Mouse (Mus musculus): Measurements from ENCODE around the gene 1700019N19Rik. TPM values are rescaled to one million over a fixed set of nuclear protein-coding genes. Genes with fewer than 3 reads are reported as not detected.
A peak's percentile ranks its signal among the peaks of the same experiment; 100 is the strongest.

1700019N19Rik gene
- polyA plus RNA-seq, 1 experiment from 2014 or later, result not detected

DNA sequence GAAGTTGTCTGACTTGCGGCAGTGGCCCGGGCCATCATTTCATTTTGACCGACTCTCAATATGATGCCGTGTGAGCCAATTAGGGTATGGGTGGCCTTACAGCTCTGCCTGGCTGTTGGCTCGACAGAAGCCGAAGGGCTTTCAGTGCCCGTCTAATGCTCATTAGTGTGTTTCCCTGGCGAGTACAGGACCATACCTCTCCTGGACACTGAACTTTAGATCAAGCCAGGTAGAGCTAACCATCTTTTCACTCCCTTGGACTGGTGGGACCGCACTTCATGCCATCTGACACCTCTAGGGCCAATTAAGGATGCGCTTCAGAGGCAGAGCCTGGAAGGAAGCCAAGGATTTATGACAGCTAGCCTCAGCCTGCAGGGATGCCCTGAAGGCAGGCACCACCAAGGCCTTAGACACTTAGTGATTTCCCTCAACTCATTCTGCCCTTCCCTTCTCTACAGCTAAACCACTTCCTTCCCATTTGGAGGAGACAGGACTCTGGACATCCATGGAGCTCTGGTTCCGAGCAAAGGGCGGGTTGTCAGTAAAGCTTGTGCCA is 931 bp upstream of the 1700019N19Rik start:
- WGBS, result 66% methylated on average over 12 of the region's 12 CpGs
- Histone ChIP-seq H3K4me2 (no peak overlapping the region), H3K9ac (no peak overlapping the region), H3K9me3 (no peaks in the 10 kb centered on the region), H3K27ac (no peak overlapping the region), H3K4me3 (replicated peaks) (no peak overlapping the region), H3K36me3 (replicated peaks) (peaks cover 10% of the 10 kb centered on the region), H3K4me1 (peaks cover 10% of the 10 kb centered on the region; the same call in 1 of the 2 replicates), H3K27me3 (no peaks in the 10 kb centered on the region)
- ATAC-seq (ENCODE audit: low FRiP score), result no peak

DNA sequence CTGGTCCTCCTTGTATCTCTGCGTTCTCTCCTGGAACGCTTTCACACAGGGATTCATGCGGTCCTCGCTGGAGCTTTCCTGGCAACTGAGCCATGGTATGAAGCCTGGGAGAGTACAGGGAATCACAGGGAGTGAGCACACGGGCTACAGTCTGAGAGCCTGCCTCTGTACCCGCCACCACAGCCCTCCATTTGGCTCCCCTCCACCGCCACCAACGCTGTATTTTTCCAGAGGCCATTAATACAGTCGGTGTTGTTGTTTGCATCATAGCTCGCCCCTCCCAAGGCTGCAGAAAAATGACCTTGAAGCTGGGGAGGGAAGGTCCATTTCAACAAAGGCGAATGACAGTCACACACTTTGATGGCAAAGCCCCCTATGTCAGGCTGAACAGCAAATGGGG is 5.1 kb downstream of the 1700019N19Rik start:
- H3K9ac ChIP-seq, result no peak overlapping the region
- no peaks in the 10 kb centered on the region for H3K4me1 ChIP-seq
- no peaks in the 10 kb centered on the region for H3K9me3 ChIP-seq
- no peaks in the 10 kb centered on the region for H3K36me3 ChIP-seq (replicated peaks)
- WGBS, result 80% methylated on average over 11 of the region's 11 CpGs
- no peaks in the 10 kb centered on the region for H3K27me3 ChIP-seq
- no peak overlapping the region for H3K4me3 ChIP-seq (replicated peaks)
- ATAC-seq (ENCODE audit: low FRiP score), result peak; percentile 36; the same call in 1 of the 2 replicates
- peak overlapping the region; percentile 46; the same call in 1 of the 2 replicates for H3K27ac ChIP-seq
- H3K4me2 ChIP-seq, result no peak overlapping the region

DNA sequence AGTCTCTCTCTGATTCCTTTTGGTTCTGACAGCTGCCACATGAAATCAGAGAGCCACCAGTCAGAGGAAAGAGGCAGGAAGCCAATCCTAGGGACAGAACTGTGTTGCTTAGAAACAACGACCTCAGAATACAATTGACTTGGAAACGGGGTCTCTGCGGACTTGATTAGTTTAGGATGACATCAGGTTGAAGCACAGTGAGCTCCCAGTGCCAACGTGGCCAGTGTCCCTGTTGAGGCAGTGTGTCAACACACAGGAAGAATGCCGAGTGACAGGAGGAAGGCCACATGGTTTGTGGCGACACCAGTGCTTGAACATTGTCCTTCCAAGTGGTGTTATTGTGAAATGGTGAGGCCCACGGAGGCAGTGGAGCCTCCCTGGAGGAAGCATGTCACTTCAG is 10.3 kb downstream of the 1700019N19Rik start:
- no peak overlapping the region for H3K9ac ChIP-seq
- peaks cover 10% of the 10 kb centered on the region; the same call in 1 of the 2 replicates for H3K4me1 ChIP-seq
- 36% methylated on average over 7 of the region's 7 CpGs for WGBS
- H3K4me2 ChIP-seq, result no peak overlapping the region
- H3K36me3 ChIP-seq (replicated peaks), result no peaks in the 10 kb centered on the region
- H3K27me3 ChIP-seq, result no peaks in the 10 kb centered on the region
- no peak overlapping the region for H3K4me3 ChIP-seq (replicated peaks)
- H3K27ac ChIP-seq, result no peak overlapping the region
- ATAC-seq (ENCODE audit: low FRiP score), result no peak
- no peaks in the 10 kb centered on the region for H3K9me3 ChIP-seq

DNA sequence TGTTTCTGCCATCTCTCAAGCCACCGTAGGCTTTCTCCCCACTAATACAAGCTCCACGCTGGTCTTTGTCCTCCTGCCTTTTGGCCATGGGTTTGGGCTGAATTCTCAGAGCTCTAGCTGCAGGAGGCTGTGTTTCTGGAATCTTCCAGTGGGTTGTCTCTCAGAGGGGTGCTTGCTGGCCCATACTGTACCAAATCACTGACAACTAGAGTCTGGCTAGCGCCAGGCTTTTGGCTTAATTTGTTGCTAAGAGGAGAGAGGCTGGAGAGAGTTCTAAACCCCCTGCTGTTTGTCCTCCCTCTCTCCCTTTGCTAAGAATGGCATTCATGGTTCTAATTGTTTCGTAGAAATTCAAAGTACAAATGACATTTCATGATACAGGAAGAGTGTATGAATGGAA is 12.7 kb downstream of the 1700019N19Rik start:
- Histone ChIP-seq H3K4me1 (peaks cover 10% of the 10 kb centered on the region; the same call in 1 of the 2 replicates), H3K4me3 (replicated peaks) (no peak overlapping the region), H3K27ac (no peak overlapping the region), H3K27me3 (no peaks in the 10 kb centered on the region), H3K9ac (no peak overlapping the region), H3K9me3 (no peaks in the 10 kb centered on the region), H3K4me2 (no peak overlapping the region), H3K36me3 (replicated peaks) (no peaks in the 10 kb centered on the region)
- no peak for ATAC-seq (ENCODE audit: low FRiP score)
- WGBS, result 21% methylated on average over 4 of the region's 4 CpGs

DNA sequence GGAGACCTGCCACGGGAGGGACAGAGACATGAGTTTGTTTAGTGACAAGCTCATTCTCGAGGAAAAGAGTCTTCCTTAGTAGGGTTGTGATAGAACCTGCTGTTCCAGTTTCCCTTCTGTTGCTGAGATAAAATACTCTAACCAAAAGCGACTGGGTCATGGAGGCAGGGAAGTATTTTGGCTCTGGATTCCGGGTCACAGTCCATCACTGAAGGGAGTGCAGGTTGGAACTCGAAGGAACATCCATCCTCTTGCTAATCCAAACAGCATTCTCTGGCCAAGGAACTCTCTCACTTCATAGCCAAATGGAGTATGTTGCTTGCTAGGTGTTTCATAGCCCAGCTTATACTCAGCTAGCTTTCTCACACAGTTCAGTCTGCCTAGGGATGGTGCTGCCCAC is 17.8 kb downstream of the 1700019N19Rik start:
- H3K27ac ChIP-seq, result no peak overlapping the region
- 81% methylated on average over 5 of the region's 5 CpGs for WGBS
- H3K4me1 ChIP-seq, result 0 out of 2 replicates have a peak, but pooled peaks cover 2% of the 10 kb centered on the region
- no peak overlapping the region for H3K4me3 ChIP-seq (replicated peaks)
- H3K36me3 ChIP-seq (replicated peaks), result no peaks in the 10 kb centered on the region
- no peak overlapping the region for H3K9ac ChIP-seq
- no peaks in the 10 kb centered on the region for H3K9me3 ChIP-seq
- H3K4me2 ChIP-seq, result no peak overlapping the region
- no peak for ATAC-seq (ENCODE audit: low FRiP score)
- no peaks in the 10 kb centered on the region for H3K27me3 ChIP-seq

DNA sequence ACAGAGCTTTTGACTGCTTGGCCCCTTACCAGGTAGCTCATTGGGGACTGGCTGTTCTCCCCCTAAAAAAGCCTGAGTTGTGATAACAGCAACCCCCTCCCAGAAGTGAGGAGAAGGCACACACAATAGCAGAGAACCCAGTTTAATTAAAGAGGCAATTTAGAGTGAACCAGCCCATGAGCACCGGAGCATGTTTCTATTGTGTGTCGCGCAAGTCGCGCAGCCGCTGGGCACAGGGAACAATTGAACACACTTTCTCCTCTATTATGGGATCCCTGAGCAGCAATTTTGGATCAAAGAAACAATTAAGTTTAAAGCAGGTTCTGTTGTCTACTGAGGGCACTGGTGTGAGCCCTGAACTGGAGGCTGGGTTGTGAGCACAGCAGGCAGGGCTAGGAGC is 26.9 kb downstream of the 1700019N19Rik start:
- Histone ChIP-seq H3K36me3 (replicated peaks) (no peaks in the 10 kb centered on the region), H3K27me3 (peaks cover 41% of the 10 kb centered on the region), H3K4me2 (no peak overlapping the region), H3K9ac (no peak overlapping the region), H3K4me3 (replicated peaks) (no peak overlapping the region), H3K9me3 (no peaks in the 10 kb centered on the region), H3K27ac (no peak overlapping the region), H3K4me1 (peaks cover 13% of the 10 kb centered on the region; the same call in 1 of the 2 replicates)
- WGBS, result 13% methylated on average over 6 of the region's 6 CpGs
- no peak for ATAC-seq (ENCODE audit: low FRiP score)

DNA sequence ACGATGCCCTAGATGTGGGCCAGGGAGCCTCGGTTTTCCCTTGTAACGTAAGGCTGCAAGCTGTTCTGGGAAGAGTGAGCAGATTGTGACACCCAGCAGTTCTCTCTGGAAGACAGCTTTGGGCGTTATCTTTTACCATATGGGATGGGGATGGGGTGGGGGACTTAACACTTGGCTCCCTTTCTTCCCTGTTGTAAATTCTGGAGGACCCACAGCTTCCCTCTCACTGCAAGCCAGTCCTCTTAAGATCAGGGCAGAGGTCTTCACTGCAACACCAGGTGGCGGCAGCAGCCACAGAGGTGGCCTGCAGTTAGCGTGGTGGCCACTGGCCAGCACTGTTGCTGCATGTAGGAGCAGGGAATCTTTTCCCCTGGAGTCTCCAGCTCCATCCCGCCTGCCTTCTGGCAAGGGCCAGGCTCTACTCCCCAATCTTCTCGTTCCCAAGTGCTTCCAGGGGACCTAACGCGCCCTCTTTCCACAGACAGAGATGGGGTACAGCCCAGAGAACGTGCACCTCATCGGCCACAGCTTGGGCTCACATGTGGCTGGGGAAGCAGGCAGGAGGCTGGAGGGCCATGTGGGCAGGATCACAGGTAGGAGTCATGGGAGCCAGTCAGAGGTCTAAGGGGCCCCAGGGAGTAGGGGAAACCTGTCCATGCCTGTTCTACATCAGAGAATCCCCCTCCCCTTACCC is 31.3 kb downstream of the 1700019N19Rik start:
- Histone ChIP-seq H3K9ac (no peak overlapping the region), H3K36me3 (replicated peaks) (no peaks in the 10 kb centered on the region), H3K27ac (no peak overlapping the region), H3K4me2 (no peak overlapping the region), H3K9me3 (no peaks in the 10 kb centered on the region), H3K4me3 (replicated peaks) (no peak overlapping the region), H3K27me3 (peaks cover 31% of the 10 kb centered on the region), H3K4me1 (peaks cover 13% of the 10 kb centered on the region; the same call in 1 of the 2 replicates)
- ATAC-seq (ENCODE audit: low FRiP score), result peak; percentile 55; the same call in 1 of the 2 replicates
- WGBS, result 11% methylated on average over 12 of the region's 12 CpGs

DNA sequence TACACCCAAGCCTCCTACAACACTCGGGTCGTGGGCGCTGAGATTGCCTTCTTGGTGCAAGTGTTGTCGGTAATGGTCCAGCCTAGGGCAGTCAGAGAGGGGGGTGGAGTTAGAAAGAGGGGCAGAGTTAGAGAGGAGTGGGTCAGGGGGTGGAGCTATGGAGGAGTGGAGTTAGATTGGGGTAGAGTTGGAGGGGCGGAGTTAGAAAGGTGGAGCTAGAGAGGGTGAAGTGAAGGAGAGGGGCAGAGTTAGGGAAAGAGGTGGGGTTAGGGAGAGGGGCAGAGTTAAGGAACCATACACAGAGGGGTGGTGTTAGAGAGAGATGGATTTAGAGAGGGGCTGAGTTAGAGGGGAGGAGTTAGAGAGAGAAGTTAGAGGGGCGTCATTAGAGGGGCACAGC is 31.9 kb downstream of the 1700019N19Rik start:
- H3K27ac ChIP-seq, result no peak overlapping the region
- H3K4me1 ChIP-seq, result peaks cover 7% of the 10 kb centered on the region; the same call in 1 of the 2 replicates
- H3K4me3 ChIP-seq (replicated peaks), result no peak overlapping the region
- peaks cover 26% of the 10 kb centered on the region for H3K27me3 ChIP-seq
- 25% methylated on average over 6 of the region's 6 CpGs for WGBS
- no peaks in the 10 kb centered on the region for H3K36me3 ChIP-seq (replicated peaks)
- no peaks in the 10 kb centered on the region for H3K9me3 ChIP-seq
- H3K9ac ChIP-seq, result no peak overlapping the region
- H3K4me2 ChIP-seq, result no peak overlapping the region
- ATAC-seq (ENCODE audit: low FRiP score), result no peak

DNA sequence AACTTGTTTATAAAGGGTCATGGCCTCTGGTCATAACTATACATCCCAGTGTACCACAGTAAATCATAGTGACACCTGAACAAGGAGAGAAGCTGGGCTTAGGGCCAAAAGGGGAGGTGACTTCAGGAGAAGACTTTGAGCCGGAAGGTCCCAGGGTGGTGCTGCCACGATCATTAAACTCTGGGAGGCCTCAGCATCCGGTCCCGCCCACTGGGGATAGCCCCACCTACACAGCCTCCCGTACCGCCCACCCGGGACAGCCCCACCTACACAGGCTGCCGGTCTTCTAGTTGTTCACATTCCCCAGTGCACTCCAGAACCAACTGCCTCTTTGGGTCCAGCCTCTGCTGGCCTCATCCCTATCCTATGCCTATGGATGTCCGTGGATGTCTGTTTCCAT is 34.8 kb downstream of the 1700019N19Rik start, which contains the start of gene Pnliprp2:
Pnliprp2 (plus strand) TSS at position 297 of the 400 bp plus-strand sequence.
- Histone ChIP-seq H3K27me3 (peaks cover 7% of the 10 kb centered on the region; the same call in 1 of the 2 replicates), H3K9ac (no peak within 1 kb of the TSS), H3K27ac (no peak within 1 kb of the TSS), H3K36me3 (replicated peaks) (no peaks in the 10 kb centered on the region), H3K4me2 (no peak within 1 kb of the TSS), H3K9me3 (0 out of 2 replicates have a peak, but pooled peaks cover 3% of the 10 kb centered on the region), H3K4me3 (replicated peaks) (no peak within 1 kb of the TSS), H3K4me1 (0 out of 2 replicates have a peak, but pooled peaks cover 5% of the 10 kb centered on the region)
- 69% methylated on average over 9 of the region's 9 CpGs for WGBS
- no peak for ATAC-seq (ENCODE audit: low FRiP score)

DNA sequence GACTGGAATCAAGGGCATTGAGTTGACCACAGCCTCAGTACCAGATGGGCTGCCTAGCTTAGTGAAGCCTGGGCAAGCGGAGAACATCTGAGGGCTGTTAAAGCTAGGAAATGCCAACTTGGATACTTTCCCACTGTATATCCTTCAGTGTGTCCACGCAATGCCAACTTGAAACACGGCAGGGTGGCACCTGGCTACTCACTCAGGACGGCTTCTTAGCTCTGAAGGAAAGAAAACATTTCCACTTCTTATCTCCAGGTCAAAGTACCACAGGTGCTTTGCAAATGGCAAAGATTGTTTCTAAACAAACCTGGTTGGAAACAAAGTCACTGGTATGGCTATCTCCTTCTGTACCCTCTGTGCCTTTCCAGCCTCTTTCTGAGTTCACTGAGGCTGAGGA is 35.4 kb downstream of the 1700019N19Rik start:
- Histone ChIP-seq H3K27me3 (0 out of 2 replicates have a peak, but pooled peaks cover 3% of the 10 kb centered on the region), H3K36me3 (replicated peaks) (no peaks in the 10 kb centered on the region), H3K27ac (no peak overlapping the region), H3K9ac (no peak overlapping the region), H3K4me2 (no peak overlapping the region), H3K9me3 (0 out of 2 replicates have a peak, but pooled peaks cover 3% of the 10 kb centered on the region), H3K4me1 (0 out of 2 replicates have a peak, but pooled peaks cover 5% of the 10 kb centered on the region), H3K4me3 (replicated peaks) (no peak overlapping the region)
- 92% methylated on average over 4 of the region's 4 CpGs for WGBS
- ATAC-seq (ENCODE audit: low FRiP score), result no peak

DNA sequence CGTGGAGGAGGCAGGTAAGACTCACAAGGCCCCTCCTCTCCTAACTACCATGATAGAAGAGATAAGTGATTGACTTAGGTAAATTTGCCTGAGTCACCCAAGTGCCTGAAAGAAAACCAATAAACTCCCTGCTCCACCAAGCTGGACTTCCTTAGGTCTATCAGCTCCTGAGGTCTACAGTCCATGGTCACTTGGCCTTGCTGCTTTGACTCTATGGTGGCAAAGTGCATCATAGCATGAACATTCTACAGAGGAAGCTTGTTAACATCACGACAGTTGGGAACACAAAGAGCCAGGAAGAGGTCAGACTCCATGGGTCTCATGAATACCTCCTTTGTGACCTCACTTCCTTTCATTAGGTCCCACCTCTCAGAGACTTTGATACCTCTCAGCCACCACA is 42.8 kb downstream of the 1700019N19Rik start:
- H3K4me2 ChIP-seq, result no peak overlapping the region
- H3K36me3 ChIP-seq (replicated peaks), result no peaks in the 10 kb centered on the region
- 0 out of 2 replicates have a peak, but pooled peaks cover 3% of the 10 kb centered on the region for H3K9me3 ChIP-seq
- no peak for ATAC-seq (ENCODE audit: low FRiP score)
- H3K27me3 ChIP-seq, result no peaks in the 10 kb centered on the region
- no peaks in the 10 kb centered on the region for H3K4me1 ChIP-seq
- H3K4me3 ChIP-seq (replicated peaks), result no peak overlapping the region
- H3K9ac ChIP-seq, result no peak overlapping the region
- WGBS, result 80% methylated on average over 2 of the region's 2 CpGs
- no peak overlapping the region for H3K27ac ChIP-seq

DNA sequence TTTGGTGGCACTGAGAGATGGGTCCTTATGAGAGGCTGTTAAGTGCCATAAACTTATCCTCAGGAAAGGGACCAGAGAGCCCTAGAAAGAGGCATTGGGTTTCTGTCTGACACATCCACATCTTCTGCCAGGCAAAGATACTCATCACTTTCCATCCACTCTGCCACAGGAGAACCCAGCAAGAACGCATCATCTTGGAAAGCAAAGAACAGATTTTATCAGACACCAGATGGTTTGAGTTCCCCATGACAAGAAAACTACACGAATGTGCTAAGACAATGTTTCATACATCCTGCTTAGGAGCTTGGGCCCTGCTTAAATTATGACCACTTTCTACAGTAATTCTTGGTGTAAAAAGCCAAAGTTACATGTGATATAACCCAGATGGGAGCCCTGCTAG is 43.4 kb downstream of the 1700019N19Rik start:
- no peak overlapping the region for H3K9ac ChIP-seq
- H3K27ac ChIP-seq, result no peak overlapping the region
- no peak overlapping the region for H3K4me3 ChIP-seq (replicated peaks)
- WGBS, result 84% methylated on average over 2 of the region's 2 CpGs
- no peaks in the 10 kb centered on the region for H3K9me3 ChIP-seq
- no peaks in the 10 kb centered on the region for H3K4me1 ChIP-seq
- ATAC-seq (ENCODE audit: low FRiP score), result no peak
- no peaks in the 10 kb centered on the region for H3K36me3 ChIP-seq (replicated peaks)
- no peak overlapping the region for H3K4me2 ChIP-seq
- no peaks in the 10 kb centered on the region for H3K27me3 ChIP-seq
